Mouse (Mus musculus) forebrain, embryonic 14.5 days (tissue): ENCODE results near the gene Nfat5. TPM values are rescaled to one million over a fixed set of nuclear protein-coding genes. Genes with fewer than 3 reads are reported as not detected.

Experiments used
- ATAC-seq: fragments of 200-750 bp; cut with Nextera tagmentation; 2 replicates; pipeline ENCODE4 v1.8.0; 2017; ENCODE audit warnings: mild to moderate bottlenecking, moderate library complexity
- DNase-seq: peaks from one replicate; pipeline ENCODE4 v3.0.0-alpha.2; 2015; ENCODE audit warnings: low spot score
- H3K27ac ChIP-seq: fragments of 300-500 bp; sonication (generic); 2 replicates; pipeline ENCODE4 v1.5.1; 2014; ENCODE audit warnings: low read depth, mild to moderate bottlenecking, control low read depth, low read length, moderate library complexity
- H3K27me3 ChIP-seq: fragments of 300-500 bp; sonication (generic); replicated peaks from 2 replicates; pipeline ENCODE4 v1.6.1; 2014; ENCODE audit warnings: low read length, control low read depth, mixed read lengths; ENCODE audit not compliant: control insufficient read depth, insufficient read depth
- H3K36me3 ChIP-seq: fragments of 300-500 bp; sonication (generic); 2 replicates; pipeline ENCODE4 v1.6.1; 2014; ENCODE audit warnings: low read length, control low read depth; ENCODE audit not compliant: control insufficient read depth, insufficient read depth
- H3K4me1 ChIP-seq: fragments of 300-500 bp; sonication (generic); 2 replicates; pipeline ENCODE4 v1.6.1; 2014; ENCODE audit warnings: antibody characterized with exemption, low read length, control low read depth; ENCODE audit not compliant: control insufficient read depth, insufficient read depth
- H3K4me2 ChIP-seq: fragments of 300-500 bp; sonication (generic); 2 replicates; pipeline ENCODE4 v1.6.1; 2014; ENCODE audit warnings: mild to moderate bottlenecking, control low read depth, low read length
- H3K4me3 ChIP-seq: fragments of 300-500 bp; sonication (generic); 2 replicates; pipeline ENCODE4 v1.5.1; 2014; ENCODE audit warnings: low read depth, low read length, control low read depth
- H3K9ac ChIP-seq: fragments of 300-500 bp; sonication (generic); 2 replicates; pipeline ENCODE4 v1.6.1; 2014; ENCODE audit warnings: mild to moderate bottlenecking, low read length, control low read depth, moderate library complexity
- H3K9me3 ChIP-seq: fragments of 300-500 bp; sonication (generic); replicated peaks from 2 replicates; pipeline ENCODE4 v1.6.1; 2016; ENCODE audit warnings: low read length, control low read depth, mixed read lengths; ENCODE audit not compliant: control insufficient read depth
- WGBS: fragments of 180-500 bp; shearing (Covaris S2); extraction: QIAGEN DNeasy Blood & Tissue Kit; methylation state at CpG from one replicate; pipeline ENCODE4 v1.1.7; 2014; 5-methylcytosine and 5-hydroxymethylcytosine counted together
- polyA plus RNA-seq: library from polyadenylated mRNA; unstranded; fragments of >200 nt; fragmentation: Nextera tagmentation; extraction: Ambion mirVana; gene quantifications from 2 replicates; pipeline ENCODE4 v1.2.1, GENCODE M21; 2014

Gene Nfat5
- polyA plus RNA-seq, 1 experiment from 2014 or later, result 3.4 TPM

GRCm38 (mm10) chr8:107385063-107385462 lies 91.8 kb downstream of the Nfat5 start:
- Histone ChIP-seq H3K4me1 (0 out of 2 replicates have a peak, but pooled peaks cover 6% of the 10 kb centered on the region), H3K4me2 (no peak overlapping the region), H3K9ac (no peak overlapping the region), H3K27ac (no peak overlapping the region), H3K9me3 (no peaks in the 10 kb centered on the region), H3K4me3 (no peak overlapping the region), H3K27me3 (no peaks in the 10 kb centered on the region), H3K36me3 (peaks cover 5% of the 10 kb centered on the region; the same call in 1 of the 2 replicates)
- DNase-seq, result no peak
- 61% methylated on average over 2 of the region's 2 CpGs for WGBS
- no peak for ATAC-seq

- no peak overlapping the region for H3K4me2 ChIP-seq
- H3K9ac ChIP-seq, result no peak overlapping the region
- no peak overlapping the region for H3K27ac ChIP-seq
- H3K36me3 ChIP-seq, result no peaks in the 10 kb centered on the region
- H3K9me3 ChIP-seq, result no peaks in the 10 kb centered on the region
- H3K4me1 ChIP-seq, result 0 out of 2 replicates have a peak, but pooled peaks cover 6% of the 10 kb centered on the region
- 44% methylated on average over 5 of the region's 5 CpGs for WGBS
- ATAC-seq, result no peak
- H3K27me3 ChIP-seq, result no peaks in the 10 kb centered on the region
- H3K4me3 ChIP-seq, result no peak overlapping the region
- peak; percentile 68 for DNase-seq
Observed at GRCm38 (mm10) chr8:107386171-107386570, 92.9 kb downstream of the Nfat5 start.

GRCm38 (mm10) chr8:107386642-107387041 lies 93.4 kb downstream of the Nfat5 start:
- H3K27me3 ChIP-seq, result no peaks in the 10 kb centered on the region
- 32% methylated on average over 3 of the region's 3 CpGs for WGBS
- H3K36me3 ChIP-seq, result no peaks in the 10 kb centered on the region
- ATAC-seq (no peak), DNase-seq (peak; percentile 79)
- no peak overlapping the region for H3K4me3 ChIP-seq
- no peak overlapping the region for H3K9ac ChIP-seq
- no peak overlapping the region for H3K4me2 ChIP-seq
- no peak overlapping the region for H3K27ac ChIP-seq
- H3K9me3 ChIP-seq, result no peaks in the 10 kb centered on the region
- 0 out of 2 replicates have a peak, but pooled peaks cover 6% of the 10 kb centered on the region for H3K4me1 ChIP-seq

GRCm38 (mm10) chr8:107387861-107388260 lies 94.6 kb downstream of the Nfat5 start:
- 0 out of 2 replicates have a peak, but pooled peaks cover 6% of the 10 kb centered on the region for H3K4me1 ChIP-seq
- H3K36me3 ChIP-seq, result no peaks in the 10 kb centered on the region
- no peak overlapping the region for H3K4me3 ChIP-seq
- no peaks in the 10 kb centered on the region for H3K27me3 ChIP-seq
- WGBS, result 65% methylated on average over 5 of the region's 5 CpGs
- ATAC-seq, result no peak
- peak; percentile 54 for DNase-seq
- H3K9me3 ChIP-seq, result no peaks in the 10 kb centered on the region
- H3K4me2 ChIP-seq, result no peak overlapping the region
- H3K27ac ChIP-seq, result no peak overlapping the region
- H3K9ac ChIP-seq, result no peak overlapping the region

- H3K4me1 ChIP-seq, result 0 out of 2 replicates have a peak, but pooled peaks cover 6% of the 10 kb centered on the region
- no peaks in the 10 kb centered on the region for H3K27me3 ChIP-seq
- no peak overlapping the region for H3K27ac ChIP-seq
- no peak overlapping the region for H3K9ac ChIP-seq
- no peaks in the 10 kb centered on the region for H3K9me3 ChIP-seq
- no peaks in the 10 kb centered on the region for H3K36me3 ChIP-seq
- ATAC-seq (peak; percentile 60; the same call in 1 of the 2 replicates), DNase-seq (peak; percentile 93)
- H3K4me2 ChIP-seq, result no peak overlapping the region
- H3K4me3 ChIP-seq, result no peak overlapping the region
- WGBS, result 34% methylated on average over 8 of the region's 8 CpGs
Observed at GRCm38 (mm10) chr8:107389557-107389956, 96.3 kb downstream of the Nfat5 start.

- Histone ChIP-seq H3K36me3 (no peaks in the 10 kb centered on the region), H3K4me2 (no peak overlapping the region), H3K9ac (no peak overlapping the region), H3K4me1 (0 out of 2 replicates have a peak, but pooled peaks cover 6% of the 10 kb centered on the region), H3K4me3 (no peak overlapping the region), H3K9me3 (no peaks in the 10 kb centered on the region), H3K27ac (no peak overlapping the region), H3K27me3 (no peaks in the 10 kb centered on the region)
- DNase-seq (no peak), ATAC-seq (no peak)
- 89% methylated on average over 16 of the region's 16 CpGs for WGBS
Observed at GRCm38 (mm10) chr8:107390476-107391135, 97.3 kb downstream of the Nfat5 start.

GRCm38 (mm10) chr8:107391136-107391516 lies 97.9 kb downstream of the Nfat5 start:
- no peak overlapping the region for H3K4me3 ChIP-seq
- no peak overlapping the region for H3K27ac ChIP-seq
- H3K4me2 ChIP-seq, result no peak overlapping the region
- 69% methylated on average over 4 of the region's 4 CpGs for WGBS
- ATAC-seq (no peak), DNase-seq (no peak)
- no peaks in the 10 kb centered on the region for H3K36me3 ChIP-seq
- no peak overlapping the region for H3K9ac ChIP-seq
- H3K4me1 ChIP-seq, result 0 out of 2 replicates have a peak, but pooled peaks cover 6% of the 10 kb centered on the region
- H3K27me3 ChIP-seq, result no peaks in the 10 kb centered on the region
- H3K9me3 ChIP-seq, result no peaks in the 10 kb centered on the region

GRCm38 (mm10) chr8:107395397-107395796 lies 102.1 kb downstream of the Nfat5 start:
- Histone ChIP-seq H3K36me3 (no peaks in the 10 kb centered on the region), H3K27me3 (no peaks in the 10 kb centered on the region), H3K4me3 (no peak overlapping the region), H3K9ac (no peak overlapping the region), H3K9me3 (no peaks in the 10 kb centered on the region), H3K4me2 (no peak overlapping the region), H3K4me1 (no peaks in the 10 kb centered on the region), H3K27ac (no peak overlapping the region)
- no peak for ATAC-seq
- DNase-seq, result no peak

GRCm38 (mm10) chr8:107396106-107396670 lies 102.9 kb downstream of the Nfat5 start:
- Histone ChIP-seq H3K4me1 (no peaks in the 10 kb centered on the region), H3K27ac (no peak overlapping the region), H3K36me3 (no peaks in the 10 kb centered on the region), H3K4me2 (no peak overlapping the region), H3K4me3 (no peak overlapping the region), H3K9me3 (no peaks in the 10 kb centered on the region), H3K9ac (no peak overlapping the region), H3K27me3 (no peaks in the 10 kb centered on the region)
- ATAC-seq (no peak), DNase-seq (no peak)
- 91% methylated on average over 10 of the region's 10 CpGs for WGBS
